Mouse (Mus musculus) forebrain, embryonic 10.5 days (tissue): ENCODE measurements around the gene Hist1h4f. TPM values are rescaled to one million over a fixed set of nuclear protein-coding genes. Genes with fewer than 3 reads are reported as not detected.

Experiments used
- DNase-seq: peaks from one replicate; pipeline ENCODE4 v3.0.0-alpha.2; 2017; ENCODE audit warnings: low spot score; ENCODE audit errors: extremely low spot score
- H3K27ac ChIP-seq: fragments of 300-500 bp; sonication (generic); 2 replicates; pipeline ENCODE4 v1.5.1; 2016; ENCODE audit warnings: mild to moderate bottlenecking
- H3K27me3 ChIP-seq: fragments of 300-500 bp; sonication (generic); 2 replicates; pipeline ENCODE4 v1.6.1; 2016; ENCODE audit warnings: mild to moderate bottlenecking; ENCODE audit not compliant: poor library complexity, severe bottlenecking
- H3K36me3 ChIP-seq: fragments of 300-500 bp; sonication (generic); replicated peaks from 2 replicates; pipeline ENCODE4 v1.6.1; 2016; ENCODE audit warnings: mild to moderate bottlenecking, moderate library complexity
- H3K4me1 ChIP-seq: fragments of 300-500 bp; sonication (generic); 2 replicates; pipeline ENCODE4 v1.6.1; 2016
- H3K4me3 ChIP-seq: fragments of 300-500 bp; sonication (generic); 2 replicates; pipeline ENCODE4 v1.5.1; 2016; ENCODE audit warnings: mild to moderate bottlenecking, moderate library complexity
- H3K9me3 ChIP-seq: fragments of 300-500 bp; sonication (generic); 2 replicates; pipeline ENCODE4 v1.6.1; 2016; ENCODE audit warnings: mild to moderate bottlenecking, moderate library complexity
- WGBS: fragments of 180-500 bp; shearing (Covaris S2); methylation state at CpG from one replicate; pipeline ENCODE4 v1.1.7; 2016; 5-methylcytosine and 5-hydroxymethylcytosine counted together
- polyA plus RNA-seq: library from polyadenylated mRNA; unstranded; fragments of >200 nt; fragmentation: Nextera tagmentation; extraction: Ambion mirVana; gene quantifications from 2 replicates; pipeline ENCODE4 v1.2.1, GENCODE M21; 2016

Gene Hist1h4f
- polyA plus RNA-seq, 1 experiment from 2014 or later, result 0.53 TPM

- Histone ChIP-seq H3K4me3 (peak overlapping the region; percentile 54), H3K36me3 (no peaks in the 10 kb centered on the region), H3K27ac (peak overlapping the region; percentile 92), H3K27me3 (no peaks in the 10 kb centered on the region), H3K9me3 (no peaks in the 10 kb centered on the region), H3K4me1 (peaks cover 47% of the 10 kb centered on the region)
- peak; percentile 49 for DNase-seq
- WGBS, result under 1% methylated on average over 20 of the region's 20 CpGs
Measured at GRCm38 (mm10) chr13:23530181-23530900, 21.1 kb downstream of the Hist1h4f start.

GRCm38 (mm10) chr13:23529480-23530165 is 21.8 kb downstream of the Hist1h4f start:
- DNase-seq, result no peak
- H3K4me1 ChIP-seq, result peaks cover 52% of the 10 kb centered on the region
- peak overlapping the region; percentile 54 for H3K4me3 ChIP-seq
- H3K36me3 ChIP-seq, result no peaks in the 10 kb centered on the region
- 50% methylated on average over 2 of the region's 2 CpGs for WGBS
- H3K27ac ChIP-seq, result peak overlapping the region; percentile 92
- H3K27me3 ChIP-seq, result no peaks in the 10 kb centered on the region
- H3K9me3 ChIP-seq, result no peaks in the 10 kb centered on the region

- H3K36me3 ChIP-seq, result no peaks in the 10 kb centered on the region
- no peaks in the 10 kb centered on the region for H3K27me3 ChIP-seq
- no peaks in the 10 kb centered on the region for H3K9me3 ChIP-seq
- peak overlapping the region; percentile 54 for H3K4me3 ChIP-seq
- peak overlapping the region; percentile 65; the same call in 1 of the 2 replicates for H3K27ac ChIP-seq
- H3K4me1 ChIP-seq, result peaks cover 52% of the 10 kb centered on the region
- DNase-seq, result no peak
- WGBS, result 91% methylated on average over 5 of the region's 5 CpGs
Measured at GRCm38 (mm10) chr13:23529005-23529404, 22.4 kb downstream of the Hist1h4f start.

GRCm38 (mm10) chr13:23526312-23526711 is 25.1 kb downstream of the Hist1h4f start:
- WGBS, result under 1% methylated on average over 17 of the region's 17 CpGs
- H3K27me3 ChIP-seq, result no peaks in the 10 kb centered on the region
- peak overlapping the region; percentile 83 for H3K27ac ChIP-seq
- peaks cover 39% of the 10 kb centered on the region for H3K4me1 ChIP-seq
- H3K4me3 ChIP-seq, result peak overlapping the region; percentile 52
- DNase-seq, result peak; percentile 91
- H3K36me3 ChIP-seq, result no peaks in the 10 kb centered on the region
- H3K9me3 ChIP-seq, result no peaks in the 10 kb centered on the region

- Histone ChIP-seq H3K27ac (peak overlapping the region; percentile 52; the same call in 1 of the 2 replicates), H3K4me3 (peak overlapping the region; percentile 52), H3K4me1 (peaks cover 42% of the 10 kb centered on the region), H3K36me3 (no peaks in the 10 kb centered on the region), H3K9me3 (no peaks in the 10 kb centered on the region), H3K27me3 (no peaks in the 10 kb centered on the region)
- DNase-seq, result no peak
- WGBS, result 4% methylated on average over 10 of the region's 10 CpGs
Measured at GRCm38 (mm10) chr13:23525901-23526300, 25.5 kb downstream of the Hist1h4f start.

- Histone ChIP-seq H3K4me1 (peaks cover 46% of the 10 kb centered on the region), H3K27ac (no peak overlapping the region), H3K4me3 (peak overlapping the region; percentile 52), H3K9me3 (no peaks in the 10 kb centered on the region), H3K36me3 (no peaks in the 10 kb centered on the region), H3K27me3 (no peaks in the 10 kb centered on the region)
- 8% methylated on average over 5 of the region's 5 CpGs for WGBS
- DNase-seq, result peak; percentile 82
Measured at GRCm38 (mm10) chr13:23524654-23525053, 26.8 kb downstream of the Hist1h4f start.

GRCm38 (mm10) chr13:23523976-23524375 is 27.5 kb downstream of the Hist1h4f start:
- peaks cover 39% of the 10 kb centered on the region for H3K4me1 ChIP-seq
- H3K4me3 ChIP-seq, result no peak overlapping the region
- no peak for DNase-seq
- WGBS, result 64% methylated on average over 5 of the region's 5 CpGs
- H3K36me3 ChIP-seq, result no peaks in the 10 kb centered on the region
- no peaks in the 10 kb centered on the region for H3K9me3 ChIP-seq
- H3K27ac ChIP-seq, result no peak overlapping the region
- H3K27me3 ChIP-seq, result no peaks in the 10 kb centered on the region

GRCm38 (mm10) chr13:23521703-23522102 is 29.7 kb downstream of the Hist1h4f start:
- no peaks in the 10 kb centered on the region for H3K36me3 ChIP-seq
- peaks cover 29% of the 10 kb centered on the region for H3K4me1 ChIP-seq
- DNase-seq, result peak; percentile 75
- H3K27me3 ChIP-seq, result no peaks in the 10 kb centered on the region
- H3K27ac ChIP-seq, result no peak overlapping the region
- H3K4me3 ChIP-seq, result peak overlapping the region; percentile 30
- under 1% methylated on average over 14 of the region's 14 CpGs for WGBS
- no peaks in the 10 kb centered on the region for H3K9me3 ChIP-seq

GRCm38 (mm10) chr13:23519416-23519815 is 32.0 kb downstream of the Hist1h4f start:
- Histone ChIP-seq H3K27me3 (no peaks in the 10 kb centered on the region), H3K4me3 (peak overlapping the region; percentile 59), H3K27ac (no peak overlapping the region), H3K4me1 (peaks cover 23% of the 10 kb centered on the region), H3K9me3 (no peaks in the 10 kb centered on the region), H3K36me3 (no peaks in the 10 kb centered on the region)
- 0% methylated on average over 10 of the region's 10 CpGs for WGBS
- peak; percentile 76 for DNase-seq

GRCm38 (mm10) chr13:23518885-23519284 is 32.6 kb downstream of the Hist1h4f start:
- H3K27me3 ChIP-seq, result no peaks in the 10 kb centered on the region
- peak overlapping the region; percentile 59 for H3K4me3 ChIP-seq
- peaks cover 23% of the 10 kb centered on the region for H3K4me1 ChIP-seq
- H3K27ac ChIP-seq, result no peak overlapping the region
- H3K9me3 ChIP-seq, result no peaks in the 10 kb centered on the region
- WGBS, result under 1% methylated on average over 6 of the region's 6 CpGs
- peak; percentile 78 for DNase-seq
- H3K36me3 ChIP-seq, result no peaks in the 10 kb centered on the region

- H3K4me3 ChIP-seq, result peak overlapping the region; percentile 59
- H3K36me3 ChIP-seq, result no peaks in the 10 kb centered on the region
- no peaks in the 10 kb centered on the region for H3K27me3 ChIP-seq
- DNase-seq, result no peak
- H3K27ac ChIP-seq, result no peak overlapping the region
- WGBS, result under 1% methylated on average over 6 of the region's 6 CpGs
- H3K4me1 ChIP-seq, result peaks cover 23% of the 10 kb centered on the region
- H3K9me3 ChIP-seq, result no peaks in the 10 kb centered on the region
Measured at GRCm38 (mm10) chr13:23518295-23518603, 33.2 kb downstream of the Hist1h4f start.

GRCm38 (mm10) chr13:23517603-23518294 is 33.7 kb downstream of the Hist1h4f start:
- Histone ChIP-seq H3K36me3 (no peaks in the 10 kb centered on the region), H3K4me1 (peaks cover 23% of the 10 kb centered on the region), H3K27ac (no peak overlapping the region), H3K4me3 (peak overlapping the region; percentile 59), H3K27me3 (no peaks in the 10 kb centered on the region), H3K9me3 (no peaks in the 10 kb centered on the region)
- under 1% methylated on average over 27 of the region's 27 CpGs for WGBS
- DNase-seq, result peak; percentile 86
